ENCODE assay signal across 8 mouse cellular contexts in the genomic region with DNA sequence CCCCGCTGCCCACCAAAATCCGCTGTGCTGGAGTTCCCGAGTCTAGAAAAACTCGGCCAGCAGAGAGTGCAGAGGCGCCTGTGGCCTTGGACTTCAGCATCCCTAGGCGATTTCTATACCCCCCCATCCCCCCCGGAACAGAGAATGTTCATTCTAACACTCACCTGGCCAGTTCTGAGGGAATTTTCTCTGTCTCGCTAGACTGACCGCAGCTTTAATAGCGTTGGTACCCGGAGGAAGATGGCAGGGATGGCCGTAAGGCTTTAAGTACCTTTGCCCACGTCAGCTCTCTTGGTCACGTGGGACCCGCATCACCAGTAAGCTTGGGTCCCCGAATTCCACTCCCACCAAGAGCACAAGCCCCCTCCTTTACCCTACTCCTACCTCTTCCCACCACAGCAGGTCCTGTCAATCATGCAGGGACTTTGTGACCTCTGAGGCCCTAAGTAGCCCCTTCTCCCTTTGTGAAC. TPM values are rescaled to one million over a fixed set of nuclear protein-coding genes. Genes with fewer than 3 reads are reported as not detected.
DNase-seq lines count a peak whose midpoint lies in the region; ATAC-seq and TF ChIP-seq lines count a peak whose summit lies in the region.

Gene Armcx2, minus strand, starts transcription at position 467 of the 470 bp plus-strand sequence.

- H3K27ac ChIP-seq in hindbrain, postnatal 0 days = peak within 1 kb of the TSS; percentile 82
- no peak within 1 kb of the TSS for H3K27ac ChIP-seq in macrophage

- no peaks in the 10 kb centered on the region for H3K36me3 ChIP-seq in hindbrain, postnatal 0 days (ENCODE audit: insufficient read depth, low read length)
- no peaks in the 10 kb centered on the region for H3K36me3 ChIP-seq in macrophage (ENCODE audit: inconsistent target)

- no peaks in the 10 kb centered on the region for H3K9me3 ChIP-seq in hindbrain, postnatal 0 days (ENCODE audit: low read length)

- peak within 1 kb of the TSS; percentile 54 for H3K4me3 ChIP-seq in hindbrain, postnatal 0 days (ENCODE audit: low read length)
- peak within 1 kb of the TSS; percentile 13; the same call in 1 of the 2 replicates for H3K4me3 ChIP-seq in macrophage (ENCODE audit: inconsistent target)

- peak within 1 kb of the TSS; percentile 59 for H3K4me2 ChIP-seq in hindbrain, postnatal 0 days (ENCODE audit: low read depth, low read length)

- peak within 1 kb of the TSS; percentile 70 for H3K9ac ChIP-seq in hindbrain, postnatal 0 days (replicated peaks; ENCODE audit: low read length)

- ATAC-seq in hindbrain, postnatal 0 days = peak; percentile 94

- DNase-seq in ovary, adult 18-20 months (ENCODE audit: low spot score) = peak; percentile 55
- DNase-seq in ovary, postnatal 10 days (ENCODE audit: low spot score) = no peak
- peak; percentile 77 to 84 for DNase-seq in cerebellum, postnatal 10 days
- peak; percentile 32 to 63 for DNase-seq in frontal cortex, postnatal 36 days (ENCODE audit: low spot score in 2 of 2)
- peak; percentile 87 for DNase-seq in hindbrain, postnatal 0 days (ENCODE audit: low spot score)
- DNase-seq in left cerebral cortex, adult 8-10 months (ENCODE audit: low spot score in 2 of 2) = peak; percentile 15 to 48
- peak; percentile 56 to 57 for DNase-seq in right cerebral cortex, adult 2 months (ENCODE audit: low spot score in 2 of 2)

- no peaks in the 10 kb centered on the region for H3K27me3 ChIP-seq in hindbrain, postnatal 0 days (ENCODE audit: insufficient read depth, low read length)

- H3K79me2 ChIP-seq in macrophage (ENCODE audit: inconsistent target) = no peaks in the 10 kb centered on the region

- no peaks in the 10 kb centered on the region for H3K4me1 ChIP-seq in hindbrain, postnatal 0 days (ENCODE audit: insufficient read depth, low read length)

- no peak for TF ChIP-seq CTCF in hindbrain, postnatal 0 days (IDR thresholded peaks at IDR 0.05; ENCODE audit: low read depth)

- WGBS in hindbrain, postnatal 0 days = 29% methylated on average over 16 of the region's 16 CpGs
- WGBS in macrophage (ENCODE audit: missing documents) = 22% methylated on average over 14 of the region's 16 CpGs

RNA-seq across cellular contexts. Expression of gene Armcx2, which starts in this region (rescaled TPM):
- total RNA-seq in hindbrain, postnatal 0 days (2014; rRNA removed) = 102 and 107 TPM in 2 replicates
- polyA plus RNA-seq in hindbrain, postnatal 0 days (2015; fragmentation: Nextera tagmentation; extraction: Ambion mirVana) = 74.6 and 77.7 TPM in 2 replicates
- 10 to 100 TPM; 83.2 to 89.9 (median 85.7) TPM for total RNA-seq in left cerebral cortex, adult 8-10 months (2022)
- total RNA-seq in macrophage (2018; cell fraction: chromatin; rRNA removed) = 1 to 10 TPM in 2 of 26 experiments, under 1 TPM in 13, not detected in 11; 0.23 to 9.1 (median 0.34) TPM
- total RNA-seq in macrophage (2018; cell fraction: cytosol; rRNA removed) = under 1 TPM; 0.21 to 0.83 (median 0.43) TPM
- total RNA-seq in macrophage (2018; cell fraction: nucleus; rRNA removed) = 1 to 10 TPM in 3 of 26 experiments, under 1 TPM in 21, not detected in 2; 0.18 to 2.0 (median 0.51) TPM
- 0.52 to 0.93 TPM (median 0.73 TPM) in 3 replicates for polyA plus RNA-seq in macrophage (2018)

Comparison
In these comparisons a context has a peak if more than half of its experiments do, and no peak if none do; other contexts are left out.
1. RNA of gene Armcx2 (polyA plus RNA-seq): 74.6 to 77.7 TPM in hindbrain, postnatal 0 days; 0.52 to 0.93 TPM in macrophage; every median in the first group is over 10 times any median in the second.